Mouse (Mus musculus) retina, postnatal 1 day (tissue): Measurements from ENCODE around the gene Ube2o.
"Not testable (repeated sequence)": the region's sequence is repeated elsewhere in the genome, so short reads cannot be mapped to it uniquely, and the experiment has no call there.

ENCODE experiments used
- DNase-seq: peaks from one replicate; pipeline ENCODE4 v3.0.0-alpha.2; 2012

Gene Ube2o

GRCm38 (mm10) chr11:116613234-116613633, 32.0 kb upstream of the Ube2o start:
- no peak for DNase-seq

- DNase-seq = no peak
Observed at GRCm38 (mm10) chr11:116612554-116612953, 31.3 kb upstream of the Ube2o start.

- no peak for DNase-seq
Observed at GRCm38 (mm10) chr11:116611883-116612282, 30.6 kb upstream of the Ube2o start.

- DNase-seq = not testable (repeated sequence)
Observed at GRCm38 (mm10) chr11:116611168-116611567, 29.9 kb upstream of the Ube2o start.

- DNase-seq = no peak
Observed at GRCm38 (mm10) chr11:116609965-116610630, 28.9 kb upstream of the Ube2o start.

GRCm38 (mm10) chr11:116607717-116608116, 26.5 kb upstream of the Ube2o start:
- DNase-seq = no peak

- no peak for DNase-seq
Observed at GRCm38 (mm10) chr11:116604097-116604496, 22.9 kb upstream of the Ube2o start.

- peak; percentile 27 for DNase-seq
Observed at GRCm38 (mm10) chr11:116603339-116603738, 22.1 kb upstream of the Ube2o start.

GRCm38 (mm10) chr11:116602043-116602442, 20.8 kb upstream of the Ube2o start:
- no peak for DNase-seq

GRCm38 (mm10) chr11:116601166-116601565, 19.9 kb upstream of the Ube2o start:
- DNase-seq = no peak

- DNase-seq = no peak
Observed at GRCm38 (mm10) chr11:116599230-116599629, 18.0 kb upstream of the Ube2o start.

- no peak for DNase-seq
Observed at GRCm38 (mm10) chr11:116598193-116598592, 16.9 kb upstream of the Ube2o start.

- DNase-seq = no peak
Observed at GRCm38 (mm10) chr11:116596766-116597165, 15.5 kb upstream of the Ube2o start.

- peak; percentile 67 for DNase-seq
Observed at GRCm38 (mm10) chr11:116593345-116593744, 12.1 kb upstream of the Ube2o start.

GRCm38 (mm10) chr11:116592428-116592827, 11.2 kb upstream of the Ube2o start:
- DNase-seq = peak; percentile 97

GRCm38 (mm10) chr11:116591621-116592020, 10.4 kb upstream of the Ube2o start:
- no peak for DNase-seq

- DNase-seq = no peak
Observed at GRCm38 (mm10) chr11:116589574-116589973, 8.3 kb upstream of the Ube2o start.

GRCm38 (mm10) chr11:116589020-116589531, 7.8 kb upstream of the Ube2o start:
- DNase-seq = peak; percentile 58

- peak; percentile 79 for DNase-seq
Observed at GRCm38 (mm10) chr11:116586801-116587631, 5.8 kb upstream of the Ube2o start.

- DNase-seq = no peak
Observed at GRCm38 (mm10) chr11:116586310-116586709, 5.1 kb upstream of the Ube2o start, which contains the start of gene Aanat. Gene Aanat (plus strand): TSS chr11:116586432.

GRCm38 (mm10) chr11:116585682-116586081, 4.4 kb upstream of the Ube2o start:
- no peak for DNase-seq

- DNase-seq = peak; percentile 67
Observed at GRCm38 (mm10) chr11:116580711-116581375, 404 bp downstream of the Ube2o start.

GRCm38 (mm10) chr11:116580031-116580652, 1.1 kb downstream of the Ube2o start:
- no peak for DNase-seq
